Mouse (Mus musculus): ENCODE results near the gene Dapk3. TPM values are rescaled to one million over a fixed set of nuclear protein-coding genes. Genes with fewer than 3 reads are reported as not detected.

Dapk3 gene
- 63.4 TPM for total RNA-seq (2023)

GRCm38 (mm10) chr10:81182336-81183333 lies at the start of gene Dapk3:
TSS of gene Dapk3 (plus strand) at chr10:81183005.

GRCm38 (mm10) chr10:81134966-81135681 lies 47.7 kb upstream of the Dapk3 start, which contains the start of gene Zbtb7a:
TSS of gene Zbtb7a (plus strand) at chr10:81135220.

GRCm38 (mm10) chr10:81167200-81168086 lies 15.4 kb upstream of the Dapk3 start, which contains the start of gene Pias4:
TSS of gene Pias4 (minus strand) at chr10:81167923.

GRCm38 (mm10) chr10:81176466-81177271 lies 6.1 kb upstream of the Dapk3 start, which contains the start of gene Eef2:
TSS of gene Eef2 (plus strand) at chr10:81176631.

GRCm38 (mm10) chr10:81183805-81184204 lies 1.0 kb downstream of the Dapk3 start, which contains the start of gene 4930442H23Rik:
TSS of gene 4930442H23Rik (minus strand) at chr10:81183849.

GRCm38 (mm10) chr10:81201807-81202758 lies 19.3 kb downstream of the Dapk3 start, which contains the start of gene Nmrk2:
TSS of gene Nmrk2 (minus strand) at chr10:81202051.

GRCm38 (mm10) chr10:81230438-81231332 lies 47.9 kb downstream of the Dapk3 start, which contains the start of gene Atcay:
TSS of gene Atcay (minus strand) at chr10:81230833.

GRCm38 (mm10) chr10:81232580-81233225 lies 49.9 kb downstream of the Dapk3 start, which contains the start of gene Zfr2:
TSS of gene Zfr2 (plus strand) at chr10:81233155.

Other genes with a start within 250 kb of the Dapk3 start
- not detected for gene Gng7, start 168.1 kb upstream of the Dapk3 start, total RNA-seq (2023)
- gene Diras1, start 157.3 kb upstream of the Dapk3 start, total RNA-seq (2023), result not detected
- gene Slc39a3, start 145.6 kb upstream of the Dapk3 start, total RNA-seq (2023), result 16.8 TPM
- 52.5 TPM for gene Sgta, start 122.8 kb upstream of the Dapk3 start, total RNA-seq (2023)
- 11.8 TPM for gene Thop1, start 113.0 kb upstream of the Dapk3 start, total RNA-seq (2023)
- not detected for gene Creb3l3, start 84.1 kb upstream of the Dapk3 start, total RNA-seq (2023)
- gene Map2k2, start 77.1 kb upstream of the Dapk3 start, total RNA-seq (2023), result 113 TPM
- 75.4 TPM for gene Zbtb7a, start 47.8 kb upstream of the Dapk3 start, total RNA-seq (2023)
- gene Pias4, start 15.1 kb upstream of the Dapk3 start, total RNA-seq (2023), result 41.2 TPM
- 2,569 TPM for gene Eef2, start 6.4 kb upstream of the Dapk3 start, total RNA-seq (2023)
- gene 4930442H23Rik, start 844 bp downstream of the Dapk3 start, total RNA-seq (2023), result not detected
- gene Nmrk2, start 19.0 kb downstream of the Dapk3 start, total RNA-seq (2023), result 0.37 TPM
- gene Atcay, start 47.8 kb downstream of the Dapk3 start, total RNA-seq (2023), result 0.12 TPM
- gene Zfr2, start 50.1 kb downstream of the Dapk3 start, total RNA-seq (2023), result 6.8 TPM
- 21.5 TPM for gene Matk, start 69.9 kb downstream of the Dapk3 start, total RNA-seq (2023)
- 123 TPM for gene Mrpl54, start 83.9 kb downstream of the Dapk3 start, total RNA-seq (2023)
- gene Apba3, start 84.0 kb downstream of the Dapk3 start, total RNA-seq (2023), result 27.2 TPM
- 4.8 TPM for gene Tjp3, start 108.6 kb downstream of the Dapk3 start, total RNA-seq (2023)
- 106 TPM for gene Pip5k1c, start 110.0 kb downstream of the Dapk3 start, total RNA-seq (2023)
- gene Cactin, start 138.1 kb downstream of the Dapk3 start, total RNA-seq (2023), result 48.0 TPM
- gene Tbxa2r, start 145.7 kb downstream of the Dapk3 start, total RNA-seq (2023), result 39.9 TPM
- not detected for gene Gipc3, start 160.3 kb downstream of the Dapk3 start, total RNA-seq (2023)
- 41.6 TPM for gene Hmg20b, start 167.5 kb downstream of the Dapk3 start, total RNA-seq (2023)
- 4.8 TPM for gene Mfsd12, start 174.5 kb downstream of the Dapk3 start, total RNA-seq (2023)
- 5.7 TPM for gene 4930404N11Rik, start 182.8 kb downstream of the Dapk3 start, total RNA-seq (2023)
- gene Fzr1, start 195.5 kb downstream of the Dapk3 start, total RNA-seq (2023), result 30.6 TPM
- gene Dohh, start 201.4 kb downstream of the Dapk3 start, total RNA-seq (2023), result 44.9 TPM
- 5.8 TPM for gene Gm48551, start 201.5 kb downstream of the Dapk3 start, total RNA-seq (2023)
- gene Gm48552, start 206.0 kb downstream of the Dapk3 start, total RNA-seq (2023), result 4.2 TPM
- gene Smim24, start 210.0 kb downstream of the Dapk3 start, total RNA-seq (2023), result 5.3 TPM

All from CD8-positive naive resting alpha-beta T cell, adult 57 days (primary cell).